Mouse (Mus musculus) G1E (cell line): ENCODE measurements around the gene Gm9945. TPM values are rescaled to one million over a fixed set of nuclear protein-coding genes. Genes with fewer than 3 reads are reported as not detected.

Experiments
- ATAC-seq: 2 replicates; pipeline ENCODE4 v1.8.0; 2016; ENCODE audit warnings: mild to moderate bottlenecking; ENCODE audit not compliant: insufficient number of reproducible peaks, poor library complexity, low FRiP score, severe bottlenecking; ENCODE audit errors: extremely low read depth
- DNase-seq: peaks from one replicate; pipeline ENCODE4 v3.0.0; 2012; ENCODE audit warnings: low spot score
- H3K27me3 ChIP-seq: 2 replicates; pipeline ENCODE4 v1.6.1; 2012; ENCODE audit warnings: mild to moderate bottlenecking, low read length, inconsistent platforms; ENCODE audit not compliant: insufficient read depth
- H3K36me3 ChIP-seq: replicated peaks from 2 replicates; pipeline ENCODE3; 2012; ENCODE audit warnings: mild to moderate bottlenecking, inconsistent platforms
- H3K4me1 ChIP-seq: 2 replicates; pipeline ENCODE4 v1.6.1; 2012; ENCODE audit warnings: low read depth, low read length, inconsistent platforms, mixed read lengths; ENCODE audit not compliant: insufficient read depth
- H3K4me3 ChIP-seq: 2 replicates; pipeline ENCODE4 v1.5.1; 2012; ENCODE audit warnings: low read depth, mild to moderate bottlenecking, inconsistent platforms, low read length, moderate library complexity, mixed read lengths
- H3K9me3 ChIP-seq: replicated peaks from 2 replicates; pipeline ENCODE4 v1.6.1; 2012; ENCODE audit warnings: inconsistent platforms
- CTCF ChIP-seq: IDR thresholded peaks from 2 replicates; pipeline ENCODE4 v1.5.1; 2012; ENCODE audit warnings: low read depth, low read length, inconsistent platforms, mixed read lengths
- GATA1 ChIP-seq: IDR thresholded peaks from 2 replicates; pipeline ENCODE4 v1.6.1; 2012; ENCODE audit warnings: borderline replicate concordance, low read length, inconsistent platforms, mixed read lengths
- GATA2 ChIP-seq: IDR thresholded peaks from 2 replicates; pipeline ENCODE4 v1.6.1; 2012; ENCODE audit warnings: low read depth, low read length, inconsistent platforms, borderline replicate concordance
- POLR2AphosphoS5 ChIP-seq: IDR thresholded peaks from 2 replicates; pipeline ENCODE4 v1.6.1; 2012; ENCODE audit warnings: low read depth, low read length, inconsistent platforms; ENCODE audit not compliant: insufficient replicate concordance
- TAL1 ChIP-seq: conservative IDR thresholded peaks from 2 replicates; pipeline ENCODE4 v1.6.1; 2012; ENCODE audit warnings: low read depth, low read length, inconsistent platforms, mixed read lengths
- polyA plus RNA-seq: library from polyadenylated mRNA; stranded (reverse); fragments of >175 nt; gene quantifications from 2 replicates; pipeline ENCODE4 v1.2.3, GENCODE M21; 2012
- total RNA-seq, 2 experiments: library from RNA; stranded (forward) in 1 of 2; stranded (reverse) in 1 of 2; fragments of 200-1000 nt in 1 of 2; fragments of >200 nt in 1 of 2; fragmentation: Nextera tagmentation in 1 of 2; gene quantifications; 2 replicates each; pipeline ENCODE4 v1.2.3; 2014 to 2017

Gm9945 gene
- total and polyA plus RNA-seq, 3 experiments, result 0.27 to 0.76 TPM; not detected in 1

GRCm38 (mm10) chr11:53469968-53470695, 9.8 kb upstream of the Gm9945 start, which contains the start of gene Gm9837:
Gene Gm9837, minus strand, starts transcription at chr11:53470479.
- TF ChIP-seq GATA1 (no peak), POLR2AphosphoS5 (no peak), CTCF (peak; percentile 88)
- peaks cover 43% of the 10 kb centered on the region for H3K4me1 ChIP-seq
- peaks cover 65% of the 10 kb centered on the region for H3K27me3 ChIP-seq
- no peak for ATAC-seq
- no peaks in the 10 kb centered on the region for H3K9me3 ChIP-seq
- no peaks in the 10 kb centered on the region for H3K36me3 ChIP-seq
- H3K4me3 ChIP-seq, result peak within 1 kb of the TSS; percentile 46; the same call in 1 of the 2 replicates
- DNase-seq, result peak; percentile 73

DNA sequence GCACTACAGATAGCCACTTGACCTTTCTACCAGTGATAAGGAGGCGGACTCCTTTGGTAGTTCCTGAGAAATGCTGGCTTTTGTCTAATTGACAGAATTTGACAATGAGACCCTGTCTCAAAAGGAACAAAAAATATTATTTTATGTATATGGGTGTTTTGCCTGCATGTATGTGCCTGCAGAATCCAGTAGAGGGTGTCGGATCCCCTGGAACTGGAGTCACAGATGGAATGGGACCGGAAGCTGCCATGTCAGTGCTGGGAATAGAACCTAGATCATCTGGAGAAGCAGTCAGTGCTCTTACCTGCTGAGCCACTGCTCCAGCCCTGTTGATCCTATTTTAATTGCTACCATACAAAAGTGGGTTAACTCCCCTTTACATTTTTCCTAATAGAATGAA, 7.3 kb upstream of the Gm9945 start:
- Histone ChIP-seq H3K27me3 (peaks cover 44% of the 10 kb centered on the region), H3K36me3 (no peaks in the 10 kb centered on the region), H3K9me3 (no peaks in the 10 kb centered on the region), H3K4me1 (peaks cover 33% of the 10 kb centered on the region), H3K4me3 (no peak overlapping the region)
- no peak for DNase-seq
- no peak for ATAC-seq
- TF ChIP-seq CTCF (no peak), POLR2AphosphoS5 (no peak), GATA1 (no peak), TAL1 (no peak), GATA2 (no peak)

- Histone ChIP-seq H3K4me3 (no peak overlapping the region), H3K27me3 (peaks cover 30% of the 10 kb centered on the region), H3K36me3 (peaks cover 12% of the 10 kb centered on the region), H3K9me3 (peaks cover 13% of the 10 kb centered on the region), H3K4me1 (peaks cover 48% of the 10 kb centered on the region)
- DNase-seq, result no peak
- TF ChIP-seq GATA1, result no peak
- TF ChIP-seq TAL1, result no peak
- TF ChIP-seq CTCF, result no peak
- no peak for TF ChIP-seq POLR2AphosphoS5
- TF ChIP-seq GATA2, result no peak
- no peak for ATAC-seq
Measured at GRCm38 (mm10) chr11:53475620-53476019, 4.3 kb upstream of the Gm9945 start.

DNA sequence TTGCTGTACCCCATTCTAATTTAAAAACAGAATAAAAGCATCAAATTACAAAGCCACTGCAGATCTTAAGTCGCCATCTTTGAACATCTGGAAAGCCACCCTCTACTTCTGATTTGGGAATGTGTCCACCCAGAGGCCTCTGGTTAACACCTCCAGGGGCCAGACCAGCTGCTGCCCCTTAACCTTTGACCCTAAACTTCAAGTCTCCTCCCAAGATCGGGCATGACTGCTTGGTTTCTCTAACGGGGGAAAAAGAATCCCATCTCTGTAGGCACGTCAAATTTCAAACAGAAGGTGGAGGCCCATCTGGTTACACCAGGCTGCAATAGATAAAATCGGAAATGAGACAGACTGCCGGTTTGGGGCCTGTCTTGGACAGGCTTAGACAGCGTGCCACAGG, 2.1 kb upstream of the Gm9945 start:
- no peak for ATAC-seq
- peak overlapping the region; percentile 81; the same call in 1 of the 2 replicates for H3K4me3 ChIP-seq
- H3K9me3 ChIP-seq, result peaks cover 13% of the 10 kb centered on the region
- peaks cover 23% of the 10 kb centered on the region for H3K27me3 ChIP-seq
- TF ChIP-seq GATA2, result no peak
- TF ChIP-seq CTCF, result no peak
- TF ChIP-seq GATA1, result no peak
- TF ChIP-seq TAL1, result no peak
- TF ChIP-seq POLR2AphosphoS5, result no peak
- H3K4me1 ChIP-seq, result peaks cover 53% of the 10 kb centered on the region
- H3K36me3 ChIP-seq, result peaks cover 12% of the 10 kb centered on the region
- DNase-seq, result no peak

DNA sequence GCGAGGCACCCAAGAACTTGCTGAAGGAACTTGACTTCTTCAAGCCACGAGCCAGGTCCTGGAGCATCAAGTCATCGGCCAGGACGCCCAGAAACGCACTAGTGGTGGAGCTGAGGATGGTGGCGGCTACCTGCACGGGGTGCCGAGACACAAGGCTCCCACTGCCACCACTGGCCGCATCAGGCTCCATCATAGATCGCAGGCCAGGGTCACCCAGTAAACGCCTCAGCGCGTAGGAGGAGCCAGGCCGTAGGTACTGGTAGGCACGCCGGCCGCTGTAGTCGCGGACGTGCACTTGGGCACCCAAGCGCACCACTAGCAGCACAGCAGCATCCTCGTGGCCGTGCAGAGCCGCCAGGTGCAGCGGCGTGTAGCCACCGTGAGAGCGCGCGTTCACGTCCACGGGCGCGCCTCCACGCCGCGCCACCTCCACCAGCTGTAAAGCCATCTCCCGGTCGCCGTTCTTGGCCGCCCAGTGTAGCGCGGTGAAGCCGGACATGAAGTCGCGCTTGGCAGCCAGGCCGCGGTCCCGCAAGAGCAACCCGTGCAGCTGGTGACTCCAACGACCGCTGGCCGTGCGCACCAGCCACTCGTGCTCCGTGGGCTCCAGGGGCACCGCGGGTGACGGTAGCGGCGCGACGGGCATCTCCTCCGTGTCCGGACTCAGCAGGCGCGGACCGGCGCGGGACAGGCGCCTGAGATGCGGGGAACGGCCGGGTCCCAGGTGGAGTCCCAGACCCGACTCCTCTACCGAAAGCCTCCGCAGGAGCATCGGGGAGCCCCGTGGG, 1.4 kb upstream of the Gm9945 start:
- Histone ChIP-seq H3K9me3 (peaks cover 13% of the 10 kb centered on the region), H3K27me3 (peaks cover 18% of the 10 kb centered on the region), H3K36me3 (peaks cover 12% of the 10 kb centered on the region), H3K4me1 (peaks cover 56% of the 10 kb centered on the region), H3K4me3 (peak overlapping the region; percentile 81)
- DNase-seq (no peak), ATAC-seq (no peak)
- TF ChIP-seq TAL1, result no peak

GRCm38 (mm10) chr11:53479171-53479782, 689 bp upstream of the Gm9945 start:
- Histone ChIP-seq H3K4me1 (peaks cover 62% of the 10 kb centered on the region), H3K36me3 (peaks cover 12% of the 10 kb centered on the region), H3K4me3 (peak overlapping the region; percentile 81), H3K27me3 (peaks cover 13% of the 10 kb centered on the region), H3K9me3 (peaks cover 13% of the 10 kb centered on the region)
- DNase-seq (peak; percentile 34), ATAC-seq (no peak)
- TF ChIP-seq CTCF, result no peak
- no peak for TF ChIP-seq POLR2AphosphoS5
- TF ChIP-seq TAL1, result no peak
- TF ChIP-seq GATA2, result no peak
- no peak for TF ChIP-seq GATA1
